Mouse (Mus musculus): ENCODE measurements at regions not wholly inside any gene's neighbourhood (a gene's known extent, or its start where the extent isn't known, plus 50 kb on each side); places are given as distances from the start of the nearest gene placed in this dataset.

DNA sequence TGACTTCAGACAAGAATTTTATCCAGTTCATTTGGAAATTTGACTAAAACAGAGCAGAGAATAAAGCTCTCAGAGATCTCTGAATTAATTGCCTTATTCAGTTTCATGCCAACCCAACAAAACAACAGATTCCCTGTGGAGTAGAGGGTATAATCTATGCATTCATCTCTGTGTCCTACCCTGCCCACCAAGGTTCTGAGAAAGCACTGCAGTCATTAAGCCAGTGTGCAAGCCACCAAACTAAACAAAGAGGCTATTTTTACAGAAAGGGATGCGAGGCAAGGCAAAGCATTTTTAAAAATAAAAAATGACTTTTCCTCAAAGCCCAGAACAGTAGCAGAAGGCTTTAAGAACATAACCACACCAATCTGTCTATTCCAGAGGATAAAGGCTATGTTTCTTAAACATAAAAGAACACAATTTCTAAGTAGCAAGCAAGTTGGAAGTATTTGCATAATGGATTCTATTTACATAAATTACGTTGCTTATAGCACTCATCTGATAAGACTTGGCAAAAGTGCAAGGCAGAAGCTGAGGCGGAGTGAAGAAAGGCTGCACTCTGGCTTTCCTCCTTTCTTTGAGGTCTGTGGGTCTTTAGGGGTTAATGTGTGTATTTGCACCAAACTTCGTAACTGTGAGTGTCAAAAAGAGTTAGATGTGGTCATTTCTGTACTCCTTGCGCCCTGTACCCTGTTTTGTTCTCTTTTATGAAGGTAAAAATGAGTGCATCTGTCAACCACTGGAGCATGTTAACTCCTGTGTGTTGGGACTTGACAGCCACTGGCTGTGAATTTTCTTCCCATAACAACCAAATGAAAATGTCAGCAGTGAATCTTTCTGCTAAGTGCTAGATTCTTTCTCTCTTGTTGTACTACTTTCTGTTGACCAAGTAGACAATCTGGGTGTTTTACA is 430.6 kb upstream of the Igfbp7 start:
- no peaks in the 10 kb centered on the region for H3K36me3 ChIP-seq (ENCODE audit: control insufficient read depth, insufficient read depth, low read length)
- no peak overlapping the region for H3K27ac ChIP-seq (ENCODE audit: low read length)
- no peak for ATAC-seq (ENCODE audit: low read depth)
- H3K4me3 ChIP-seq (ENCODE audit: low read length), result no peak overlapping the region
- H3K27me3 ChIP-seq (ENCODE audit: control insufficient read depth, insufficient read depth, low read depth, low read length), result no peaks in the 10 kb centered on the region
- no peak overlapping the region for H3K9ac ChIP-seq (ENCODE audit: low read length)
- H3K4me2 ChIP-seq (ENCODE audit: low read depth, low read length), result no peak overlapping the region
- H3K4me1 ChIP-seq (replicated peaks; ENCODE audit: control insufficient read depth, insufficient read depth, low read length), result no peaks in the 10 kb centered on the region
- no peaks in the 10 kb centered on the region for H3K9me3 ChIP-seq (ENCODE audit: control insufficient read depth, low read length)
- 35% methylated on average over 5 of the region's 5 CpGs for WGBS

DNA sequence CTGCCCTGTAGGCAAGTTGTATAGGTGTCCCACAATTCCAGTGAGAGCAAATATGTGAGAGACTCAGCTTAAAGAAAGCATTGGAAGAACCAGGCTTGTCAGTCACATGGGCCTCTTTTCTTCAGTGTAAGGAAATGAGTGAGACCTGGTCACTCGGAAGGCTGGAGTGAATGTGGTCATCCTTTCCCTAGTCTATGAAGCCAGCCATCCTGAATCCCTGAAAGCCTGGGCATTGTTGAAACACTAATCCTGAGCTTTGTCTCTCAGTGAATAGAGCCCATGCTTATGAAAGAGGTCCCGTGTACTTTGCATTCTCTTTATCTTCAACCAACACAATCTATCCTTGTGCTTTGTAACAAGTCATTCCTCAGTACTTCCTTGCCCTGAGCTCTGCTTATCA is 420.1 kb upstream of the Igfbp7 start:
- no peaks in the 10 kb centered on the region for H3K36me3 ChIP-seq (ENCODE audit: control insufficient read depth, insufficient read depth, low read length)
- H3K4me3 ChIP-seq (ENCODE audit: low read length), result no peak overlapping the region
- H3K4me1 ChIP-seq (replicated peaks; ENCODE audit: control insufficient read depth, insufficient read depth, low read length), result no peaks in the 10 kb centered on the region
- no peaks in the 10 kb centered on the region for H3K27me3 ChIP-seq (ENCODE audit: control insufficient read depth, insufficient read depth, low read depth, low read length)
- H3K9ac ChIP-seq (ENCODE audit: low read length), result no peak overlapping the region
- H3K27ac ChIP-seq (ENCODE audit: low read length), result no peak overlapping the region
- WGBS, result 86% methylated on average over 2 of the region's 2 CpGs
- ATAC-seq (ENCODE audit: low read depth), result no peak
- no peak overlapping the region for H3K4me2 ChIP-seq (ENCODE audit: low read depth, low read length)
- no peaks in the 10 kb centered on the region for H3K9me3 ChIP-seq (ENCODE audit: control insufficient read depth, low read length)

DNA sequence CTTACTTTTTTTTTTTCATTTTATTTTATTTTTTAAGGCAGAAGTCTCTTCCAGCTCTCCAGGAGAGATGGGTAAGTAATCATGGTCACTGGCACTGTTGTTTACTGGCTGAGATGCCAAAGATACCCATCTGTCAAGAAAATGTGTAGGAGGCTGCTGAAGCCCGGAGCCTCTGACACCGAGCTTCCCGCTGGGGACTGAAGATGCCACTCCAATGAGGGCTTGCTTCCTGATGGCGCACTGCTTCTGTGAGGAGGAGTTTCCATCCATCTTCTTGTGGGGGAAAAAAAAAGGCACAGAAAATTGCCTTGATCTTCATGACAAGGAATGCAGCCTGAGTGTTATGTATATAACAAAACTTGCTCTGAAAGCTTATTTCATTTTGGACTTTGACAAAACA is 418.2 kb upstream of the Igfbp7 start:
- Histone ChIP-seq H3K36me3 (ENCODE audit: control insufficient read depth, insufficient read depth, low read length) (no peaks in the 10 kb centered on the region), H3K9ac (ENCODE audit: low read length) (no peak overlapping the region), H3K4me3 (ENCODE audit: low read length) (no peak overlapping the region), H3K27ac (ENCODE audit: low read length) (no peak overlapping the region), H3K9me3 (ENCODE audit: control insufficient read depth, low read length) (no peaks in the 10 kb centered on the region), H3K27me3 (ENCODE audit: control insufficient read depth, insufficient read depth, low read depth, low read length) (no peaks in the 10 kb centered on the region), H3K4me1 (replicated peaks; ENCODE audit: control insufficient read depth, insufficient read depth, low read length) (no peaks in the 10 kb centered on the region), H3K4me2 (ENCODE audit: low read depth, low read length) (no peak overlapping the region)
- ATAC-seq (ENCODE audit: low read depth), result no peak
- 64% methylated on average over 4 of the region's 4 CpGs for WGBS

DNA sequence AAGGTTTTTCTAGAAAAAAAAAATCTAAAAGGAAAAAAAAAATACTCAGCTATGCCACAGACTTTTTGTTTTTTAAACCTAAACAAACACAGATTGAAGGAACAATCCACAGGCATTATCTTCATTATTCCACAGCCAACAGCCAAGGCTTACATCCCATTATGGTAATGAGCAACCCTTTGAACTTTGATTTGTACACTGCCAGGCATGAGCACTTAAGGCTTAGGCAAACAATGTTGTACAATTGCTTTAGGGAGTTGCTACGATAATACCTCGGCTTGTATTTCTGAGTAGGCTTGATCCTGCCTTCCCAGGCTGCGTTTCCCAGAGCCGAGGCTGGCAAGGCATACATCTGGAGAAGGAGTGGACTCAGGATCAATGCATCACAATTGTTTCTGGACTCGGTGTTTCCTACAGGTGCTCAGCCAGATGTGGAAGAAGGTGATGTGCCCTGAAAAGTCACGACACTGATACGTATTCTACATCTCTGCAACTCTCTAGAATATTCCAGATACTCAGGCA is 409.0 kb upstream of the Igfbp7 start:
- no peak for ATAC-seq (ENCODE audit: low read depth)
- Histone ChIP-seq H3K36me3 (ENCODE audit: control insufficient read depth, insufficient read depth, low read length) (no peaks in the 10 kb centered on the region), H3K4me2 (ENCODE audit: low read depth, low read length) (no peak overlapping the region), H3K4me1 (replicated peaks; ENCODE audit: control insufficient read depth, insufficient read depth, low read length) (no peaks in the 10 kb centered on the region), H3K4me3 (ENCODE audit: low read length) (no peak overlapping the region), H3K27me3 (ENCODE audit: control insufficient read depth, insufficient read depth, low read depth, low read length) (no peaks in the 10 kb centered on the region), H3K9me3 (ENCODE audit: control insufficient read depth, low read length) (no peaks in the 10 kb centered on the region), H3K27ac (ENCODE audit: low read length) (no peak overlapping the region), H3K9ac (ENCODE audit: low read length) (no peak overlapping the region)
- 60% methylated on average over 7 of the region's 7 CpGs for WGBS

DNA sequence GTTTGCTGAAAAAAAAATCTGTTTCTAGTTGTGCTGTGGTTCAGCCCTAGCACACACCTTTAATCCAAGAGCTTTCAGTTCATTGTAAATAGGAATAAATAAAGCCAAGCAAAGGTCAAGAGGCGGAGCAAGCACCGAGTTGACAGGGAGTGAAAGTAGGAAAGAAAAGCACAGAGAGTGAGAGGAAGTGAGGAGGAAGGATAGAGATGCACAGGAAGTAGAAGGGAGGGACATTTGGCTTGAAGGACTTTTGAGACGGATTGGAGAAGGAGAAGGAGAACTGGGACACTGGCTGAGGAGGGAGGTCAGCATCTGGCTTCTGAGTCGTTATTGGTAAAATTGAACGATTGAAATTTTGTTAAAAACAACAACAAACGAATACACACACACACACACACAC is 402.0 kb upstream of the Igfbp7 start:
- Histone ChIP-seq H3K4me2 (ENCODE audit: low read depth, low read length) (no peak overlapping the region), H3K4me1 (replicated peaks; ENCODE audit: control insufficient read depth, insufficient read depth, low read length) (no peaks in the 10 kb centered on the region), H3K27me3 (ENCODE audit: control insufficient read depth, insufficient read depth, low read depth, low read length) (no peaks in the 10 kb centered on the region), H3K36me3 (ENCODE audit: control insufficient read depth, insufficient read depth, low read length) (no peaks in the 10 kb centered on the region), H3K9me3 (ENCODE audit: control insufficient read depth, low read length) (no peaks in the 10 kb centered on the region), H3K27ac (ENCODE audit: low read length) (no peak overlapping the region), H3K4me3 (ENCODE audit: low read length) (no peak overlapping the region), H3K9ac (ENCODE audit: low read length) (no peak overlapping the region)
- WGBS, result 62% methylated on average over 6 of the region's 6 CpGs
- no peak for ATAC-seq (ENCODE audit: low read depth)

DNA sequence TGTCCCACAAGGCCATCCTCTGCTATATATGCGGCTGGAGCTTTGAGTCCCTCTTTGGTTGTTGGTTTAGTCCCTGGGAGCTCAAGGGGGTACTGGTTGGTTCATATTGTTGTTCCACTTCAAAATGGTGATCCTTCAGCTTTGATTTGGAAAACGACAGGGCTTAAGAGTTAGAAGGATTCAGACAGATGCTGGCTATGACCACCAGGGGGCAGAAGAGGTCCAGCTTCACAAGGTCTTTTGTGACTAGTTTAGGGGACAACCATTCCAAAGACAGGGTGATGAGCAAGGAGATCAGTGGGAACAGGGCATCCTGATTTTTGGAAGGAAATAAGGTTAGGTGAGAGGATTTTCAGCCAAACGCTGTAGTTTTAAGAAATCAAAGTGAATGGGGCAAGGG is 399.9 kb upstream of the Igfbp7 start:
- no peaks in the 10 kb centered on the region for H3K27me3 ChIP-seq (ENCODE audit: control insufficient read depth, insufficient read depth, low read depth, low read length)
- H3K9me3 ChIP-seq (ENCODE audit: control insufficient read depth, low read length), result no peaks in the 10 kb centered on the region
- H3K4me1 ChIP-seq (replicated peaks; ENCODE audit: control insufficient read depth, insufficient read depth, low read length), result no peaks in the 10 kb centered on the region
- H3K9ac ChIP-seq (ENCODE audit: low read length), result no peak overlapping the region
- WGBS, result 29% methylated on average over 3 of the region's 3 CpGs
- no peak for ATAC-seq (ENCODE audit: low read depth)
- no peak overlapping the region for H3K27ac ChIP-seq (ENCODE audit: low read length)
- H3K4me3 ChIP-seq (ENCODE audit: low read length), result no peak overlapping the region
- H3K36me3 ChIP-seq (ENCODE audit: control insufficient read depth, insufficient read depth, low read length), result no peaks in the 10 kb centered on the region
- H3K4me2 ChIP-seq (ENCODE audit: low read depth, low read length), result no peak overlapping the region

- H3K4me3 ChIP-seq (ENCODE audit: low read length), result no peak overlapping the region
- 64% methylated on average over 9 of the region's 9 CpGs for WGBS
- H3K27ac ChIP-seq (ENCODE audit: low read length), result no peak overlapping the region
- no peaks in the 10 kb centered on the region for H3K36me3 ChIP-seq (ENCODE audit: control insufficient read depth, insufficient read depth, low read length)
- H3K9ac ChIP-seq (ENCODE audit: low read length), result no peak overlapping the region
- H3K4me2 ChIP-seq (ENCODE audit: low read depth, low read length), result no peak overlapping the region
- ATAC-seq (ENCODE audit: low read depth), result no peak
- no peaks in the 10 kb centered on the region for H3K9me3 ChIP-seq (ENCODE audit: control insufficient read depth, low read length)
- H3K27me3 ChIP-seq (ENCODE audit: control insufficient read depth, insufficient read depth, low read depth, low read length), result no peaks in the 10 kb centered on the region
- no peaks in the 10 kb centered on the region for H3K4me1 ChIP-seq (replicated peaks; ENCODE audit: control insufficient read depth, insufficient read depth, low read length)
These were observed 398.7 kb upstream of the Igfbp7 start for GRCm38 (mm10) chr5:77806334-77807157.

DNA sequence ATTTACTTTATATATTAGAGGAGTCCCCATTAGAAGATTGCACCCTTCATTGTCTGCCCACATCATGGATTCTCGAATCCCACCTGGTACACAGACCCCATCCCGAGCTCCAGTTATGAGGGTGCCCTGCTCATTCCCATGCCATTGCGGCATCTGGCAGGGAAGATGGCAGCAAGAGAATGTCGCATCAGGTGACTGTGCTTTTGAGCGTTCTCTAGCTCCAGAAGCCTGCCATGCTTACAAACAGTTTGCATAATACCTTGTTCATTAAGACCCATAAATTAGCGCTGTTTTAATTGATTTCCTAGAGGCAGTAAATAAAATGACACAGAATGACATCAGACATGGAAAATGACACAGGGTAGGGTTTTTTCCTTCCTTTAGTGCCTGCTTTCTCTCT is 398.0 kb upstream of the Igfbp7 start:
- no peaks in the 10 kb centered on the region for H3K36me3 ChIP-seq (ENCODE audit: control insufficient read depth, insufficient read depth, low read length)
- H3K4me3 ChIP-seq (ENCODE audit: low read length), result no peak overlapping the region
- H3K27ac ChIP-seq (ENCODE audit: low read length), result no peak overlapping the region
- H3K4me2 ChIP-seq (ENCODE audit: low read depth, low read length), result no peak overlapping the region
- no peak overlapping the region for H3K9ac ChIP-seq (ENCODE audit: low read length)
- no peaks in the 10 kb centered on the region for H3K9me3 ChIP-seq (ENCODE audit: control insufficient read depth, low read length)
- ATAC-seq (ENCODE audit: low read depth), result no peak
- 90% methylated on average over 6 of the region's 6 CpGs for WGBS
- no peaks in the 10 kb centered on the region for H3K4me1 ChIP-seq (replicated peaks; ENCODE audit: control insufficient read depth, insufficient read depth, low read length)
- H3K27me3 ChIP-seq (ENCODE audit: control insufficient read depth, insufficient read depth, low read depth, low read length), result no peaks in the 10 kb centered on the region

GRCm38 (mm10) chr5:77805303-77805702 is 397.5 kb upstream of the Igfbp7 start:
- no peaks in the 10 kb centered on the region for H3K27me3 ChIP-seq (ENCODE audit: control insufficient read depth, insufficient read depth, low read depth, low read length)
- WGBS, result 78% methylated on average over 1 of the region's 1 CpGs
- no peak overlapping the region for H3K27ac ChIP-seq (ENCODE audit: low read length)
- no peak for ATAC-seq (ENCODE audit: low read depth)
- no peak overlapping the region for H3K4me2 ChIP-seq (ENCODE audit: low read depth, low read length)
- H3K9ac ChIP-seq (ENCODE audit: low read length), result no peak overlapping the region
- H3K4me1 ChIP-seq (replicated peaks; ENCODE audit: control insufficient read depth, insufficient read depth, low read length), result no peaks in the 10 kb centered on the region
- no peaks in the 10 kb centered on the region for H3K9me3 ChIP-seq (ENCODE audit: control insufficient read depth, low read length)
- no peak overlapping the region for H3K4me3 ChIP-seq (ENCODE audit: low read length)
- H3K36me3 ChIP-seq (ENCODE audit: control insufficient read depth, insufficient read depth, low read length), result no peaks in the 10 kb centered on the region

Data from lung, embryonic 16.5 days (tissue).